Mouse (Mus musculus): ENCODE data around the gene Rfx7.

GRCm38 (mm10) chr9:72644418-72645110 is 112.5 kb downstream of the Rfx7 start:
- no peak for TF ChIP-seq CTCF (IDR thresholded peaks at IDR 0.05; ENCODE audit: control insufficient read depth, insufficient read depth, low read length)
- TF ChIP-seq POLR2A (IDR thresholded peaks at IDR 0.05; ENCODE audit: borderline replicate concordance, control insufficient read depth, low read depth, low read length), result no peak
